Mouse (Mus musculus) ovary, postnatal 10 days (tissue): ENCODE results near the gene 4930544D05Rik.

Source experiments
- DNase-seq: peaks from one replicate; pipeline ENCODE4 v3.0.0; 2022; ENCODE audit warnings: low spot score

Gene 4930544D05Rik

GRCm38 (mm10) chr11:70598451-70598953, 17.1 kb upstream of the 4930544D05Rik start:
- no peak for DNase-seq

GRCm38 (mm10) chr11:70605024-70605566, 10.6 kb upstream of the 4930544D05Rik start:
- DNase-seq, result peak; percentile 51

- no peak for DNase-seq
These were observed 8.9 kb upstream of the 4930544D05Rik start for GRCm38 (mm10) chr11:70606717-70607116.

- no peak for DNase-seq
These were observed 8.0 kb upstream of the 4930544D05Rik start for GRCm38 (mm10) chr11:70607611-70608010.

- no peak for DNase-seq
These were observed 7.1 kb upstream of the 4930544D05Rik start for GRCm38 (mm10) chr11:70608381-70609066.

GRCm38 (mm10) chr11:70610752-70611151, 4.9 kb upstream of the 4930544D05Rik start:
- no peak for DNase-seq

- no peak for DNase-seq
These were observed 3.1 kb upstream of the 4930544D05Rik start for GRCm38 (mm10) chr11:70612505-70612904.

GRCm38 (mm10) chr11:70615074-70615473, 574 bp upstream of the 4930544D05Rik start:
- DNase-seq, result no peak

- no peak for DNase-seq
These were observed 3.5 kb downstream of the 4930544D05Rik start, which contains the start of gene Chrne for GRCm38 (mm10) chr11:70619101-70619500. Chrne (minus strand) TSS chr11:70619216.

GRCm38 (mm10) chr11:70621972-70622814, 6.5 kb downstream of the 4930544D05Rik start:
- no peak for DNase-seq

- DNase-seq, result no peak
These were observed 7.5 kb downstream of the 4930544D05Rik start for GRCm38 (mm10) chr11:70623053-70623742.

GRCm38 (mm10) chr11:70625473-70625872, 9.8 kb downstream of the 4930544D05Rik start:
- DNase-seq, result no peak

GRCm38 (mm10) chr11:70626877-70627276, 11.2 kb downstream of the 4930544D05Rik start:
- no peak for DNase-seq

GRCm38 (mm10) chr11:70628431-70628830, 12.8 kb downstream of the 4930544D05Rik start:
- DNase-seq, result no peak

GRCm38 (mm10) chr11:70629557-70629956, 13.9 kb downstream of the 4930544D05Rik start:
- DNase-seq, result no peak

- DNase-seq, result no peak
These were observed 14.5 kb downstream of the 4930544D05Rik start for GRCm38 (mm10) chr11:70630129-70630528.

- no peak for DNase-seq
These were observed 20.0 kb downstream of the 4930544D05Rik start for GRCm38 (mm10) chr11:70635601-70636000.

- DNase-seq, result no peak
These were observed 22.1 kb downstream of the 4930544D05Rik start for GRCm38 (mm10) chr11:70637764-70638163.

- no peak for DNase-seq
These were observed 22.6 kb downstream of the 4930544D05Rik start for GRCm38 (mm10) chr11:70638293-70638692.

- no peak for DNase-seq
These were observed 23.1 kb downstream of the 4930544D05Rik start, which contains the start of gene Gp1ba for GRCm38 (mm10) chr11:70638714-70639278. Gp1ba (plus strand) TSS chr11:70639122.

- DNase-seq, result no peak
These were observed 24.3 kb downstream of the 4930544D05Rik start for GRCm38 (mm10) chr11:70639976-70640375.

GRCm38 (mm10) chr11:70641241-70641640, 25.6 kb downstream of the 4930544D05Rik start:
- no peak for DNase-seq
